Mouse (Mus musculus) lung, postnatal 14 days (tissue): Measurements from ENCODE around the gene Tmem43.
"Not testable (repeated sequence)": the region's sequence is repeated elsewhere in the genome, so short reads cannot be mapped to it uniquely, and the experiment has no call there.

ENCODE experiments used
- DNase-seq: peaks from one replicate; pipeline ENCODE4 v3.0.0; 2021

Gene Tmem43

DNA sequence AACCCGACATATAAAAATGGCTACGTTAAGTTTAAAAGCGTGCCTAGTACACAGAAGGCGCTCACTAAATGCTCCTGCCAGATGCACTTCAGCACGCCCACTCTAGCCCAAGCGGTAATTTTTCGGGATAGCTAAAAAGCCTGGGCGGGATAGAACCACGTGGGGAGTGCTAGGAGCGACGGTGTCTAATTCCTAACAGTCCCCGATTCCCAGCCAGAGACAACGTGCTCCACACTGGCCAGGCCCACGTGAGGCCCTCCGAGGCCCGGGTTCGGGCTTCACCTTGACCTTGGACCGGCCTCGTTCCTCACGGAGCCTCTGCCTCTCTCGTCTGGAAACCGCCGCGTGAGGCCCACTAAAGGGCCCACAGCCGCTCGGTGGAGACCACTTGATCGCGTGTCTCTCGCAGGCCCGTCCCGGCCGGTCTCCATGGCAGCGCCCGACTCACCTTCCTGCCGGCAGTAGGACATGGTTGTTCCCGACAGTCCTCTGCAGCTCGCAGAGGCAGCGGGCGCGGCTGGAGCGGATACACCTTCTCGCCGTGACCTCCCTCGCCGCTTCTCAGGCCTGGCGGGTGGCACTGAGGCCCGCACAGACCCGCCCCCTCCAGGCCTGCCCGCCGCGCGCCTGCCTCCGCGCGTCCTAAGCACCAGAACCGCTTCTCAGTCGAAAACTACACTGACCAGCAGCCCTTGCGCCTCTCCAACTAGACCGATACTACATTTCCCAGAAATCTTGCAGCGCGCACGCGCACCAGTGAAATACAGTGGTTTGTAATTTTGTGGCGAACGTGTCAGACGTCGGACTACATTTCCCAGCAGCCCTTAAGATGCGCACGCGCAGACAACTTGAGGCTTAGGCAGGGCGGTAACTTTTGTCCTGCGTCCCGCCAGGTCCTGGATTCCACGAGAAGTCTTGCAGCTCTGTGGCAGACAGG, at the start of gene Tmem43, which contains the start of gene Chchd4:
Gene Tmem43, plus strand, starts transcription at position 836 of the 937 bp plus-strand sequence.
Gene Chchd4, minus strand, starts transcription at position 679 of the 937 bp plus-strand sequence.
- peak; percentile 98 for DNase-seq

DNA sequence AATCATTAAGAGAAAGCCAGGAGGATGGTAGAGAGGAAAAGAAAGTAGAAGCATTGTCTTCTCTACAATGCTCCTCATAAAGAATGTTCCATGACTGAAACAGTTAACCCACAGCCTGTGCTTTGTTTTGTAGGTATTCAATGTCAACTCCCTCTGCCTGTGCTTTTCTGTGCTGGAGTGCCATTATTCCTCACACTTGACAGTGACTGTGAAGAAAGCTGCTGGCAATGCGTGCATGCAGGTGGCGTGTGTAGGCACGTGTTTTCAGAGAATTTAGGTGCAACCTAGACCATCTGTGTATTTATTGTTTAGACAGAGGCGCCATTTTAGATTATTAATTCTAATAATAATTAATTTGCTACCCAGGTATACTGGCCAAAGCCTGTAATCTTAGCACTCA, 49.4 kb upstream of the Tmem43 start:
- no peak for DNase-seq

DNA sequence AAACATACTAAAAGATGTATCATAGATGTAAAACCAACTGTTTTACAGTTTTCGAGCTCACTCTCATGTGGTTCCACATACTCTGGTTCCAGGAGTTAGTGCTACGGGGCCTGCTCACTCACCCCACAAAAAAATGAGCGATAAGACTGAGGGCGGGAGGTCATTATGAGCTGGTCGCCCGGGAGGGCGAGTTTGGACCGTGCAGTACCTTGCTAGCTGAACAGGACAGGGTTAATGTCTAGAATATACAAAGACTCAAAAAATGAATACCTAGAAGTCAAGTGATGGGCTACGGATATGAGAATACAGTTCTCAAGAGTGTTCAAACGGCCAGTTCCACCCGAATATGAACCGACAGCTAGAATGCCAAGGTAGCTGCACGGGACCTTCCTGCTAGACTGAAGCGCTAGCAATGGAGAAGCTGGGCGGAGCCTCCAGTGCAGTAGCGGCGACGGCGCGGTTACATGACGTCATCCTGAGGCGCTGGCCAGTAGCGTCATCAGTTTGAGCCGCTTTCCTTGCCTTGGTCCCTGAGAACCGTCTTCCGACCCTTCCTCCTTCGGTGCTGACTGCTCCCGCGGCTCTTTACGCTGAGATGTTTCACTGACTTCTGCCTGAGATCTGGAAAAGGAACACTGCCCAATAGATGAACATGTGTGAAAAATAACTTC, 32.9 kb upstream of the Tmem43 start:
- DNase-seq = peak; percentile 96

DNA sequence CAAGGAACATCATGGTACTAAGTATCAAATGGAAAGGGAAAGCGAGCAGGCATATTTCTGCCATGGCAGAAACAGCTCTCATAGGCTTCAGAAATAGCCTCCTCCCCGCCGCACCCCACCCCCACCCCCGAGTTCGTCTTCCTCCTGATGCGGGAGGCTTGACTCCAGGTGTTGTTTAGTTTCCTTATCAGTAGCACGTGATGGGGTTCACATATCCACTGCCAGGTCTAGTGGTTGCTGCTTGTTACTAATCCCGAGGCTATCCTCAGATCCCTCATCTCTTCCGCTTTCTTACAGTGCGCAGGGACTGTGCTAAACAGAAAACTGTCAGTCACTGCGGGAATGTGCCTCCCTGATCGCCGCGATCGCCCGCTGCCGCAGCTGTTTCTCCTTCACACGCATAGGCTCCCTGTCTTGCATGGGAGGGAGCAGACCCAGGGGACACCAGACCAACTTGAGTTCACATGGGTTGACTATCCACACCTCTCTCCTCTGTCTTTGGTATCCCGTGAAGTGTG, 32.3 kb upstream of the Tmem43 start:
- no peak for DNase-seq

DNA sequence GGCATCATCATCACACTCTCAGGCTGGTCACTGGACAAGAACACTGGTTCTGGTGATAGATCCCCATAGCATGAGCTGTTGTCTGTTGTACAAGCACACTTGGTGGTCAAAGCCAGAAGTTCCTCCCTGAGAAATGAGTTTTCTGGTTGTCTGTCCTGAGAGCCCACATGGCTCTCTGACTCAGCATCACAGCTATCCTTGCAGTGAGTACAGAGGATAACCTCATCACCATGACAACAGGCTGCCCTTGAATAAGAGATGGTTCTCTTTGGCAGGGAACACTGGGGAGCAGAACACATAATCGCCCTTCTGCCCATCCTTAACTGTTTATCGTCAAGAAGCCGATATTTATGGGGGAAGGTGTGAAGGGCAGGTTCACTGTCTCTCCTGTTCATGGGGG, 28.2 kb upstream of the Tmem43 start:
- no peak for DNase-seq

DNA sequence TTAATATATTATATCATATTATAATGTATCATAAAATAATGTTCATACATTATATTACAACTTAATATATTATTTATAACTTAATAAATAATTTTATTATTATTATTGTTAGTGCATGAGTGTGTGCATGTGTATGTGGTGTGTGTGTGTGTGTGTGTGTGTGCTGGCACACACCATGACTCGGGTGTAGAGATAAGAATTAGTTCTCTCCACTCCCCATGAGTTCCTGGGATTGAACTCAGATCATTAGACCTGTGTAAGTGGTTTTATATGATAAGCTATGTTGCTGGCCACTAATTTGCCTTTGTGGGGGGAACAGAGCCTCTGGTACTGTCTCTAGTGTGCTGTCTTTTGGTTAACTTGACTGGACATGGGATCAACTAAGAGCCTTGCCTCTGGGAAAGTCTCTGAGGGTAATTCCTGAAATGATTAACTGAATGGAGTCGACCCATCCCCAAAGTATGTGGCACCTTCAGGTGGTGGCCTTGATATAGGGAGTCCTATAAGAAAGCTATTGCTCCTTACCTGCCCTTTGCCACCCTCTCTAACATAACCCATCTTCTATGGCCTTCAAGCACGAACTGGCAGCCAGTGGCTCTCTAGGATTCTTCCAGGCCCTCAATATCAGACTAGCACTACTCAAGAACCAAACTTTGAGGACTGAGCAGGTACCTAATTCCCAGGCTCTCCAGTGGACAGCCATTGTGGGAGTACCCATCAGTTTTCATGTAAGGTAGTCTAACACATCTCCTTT, 23.9 kb upstream of the Tmem43 start:
- no peak for DNase-seq

DNA sequence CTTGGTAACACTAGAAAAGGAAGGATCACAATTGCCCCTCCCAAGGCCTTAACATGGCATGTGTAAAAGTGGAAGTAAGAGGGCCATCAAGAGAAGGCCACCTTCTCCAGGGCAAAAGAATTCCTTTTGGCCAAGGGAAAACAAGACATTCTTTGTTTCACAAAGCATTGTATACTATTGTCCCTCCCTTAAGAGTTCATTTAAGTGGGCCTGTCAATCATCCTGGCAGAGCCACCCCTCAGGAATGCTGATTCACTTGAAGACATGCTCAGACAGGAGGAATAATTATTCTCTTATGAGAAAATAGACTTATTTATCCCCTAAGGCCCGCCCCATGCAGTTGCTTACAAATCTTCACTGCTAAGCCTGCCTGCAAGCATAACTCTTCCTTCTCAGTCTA, 21.4 kb upstream of the Tmem43 start:
- DNase-seq = no peak

DNA sequence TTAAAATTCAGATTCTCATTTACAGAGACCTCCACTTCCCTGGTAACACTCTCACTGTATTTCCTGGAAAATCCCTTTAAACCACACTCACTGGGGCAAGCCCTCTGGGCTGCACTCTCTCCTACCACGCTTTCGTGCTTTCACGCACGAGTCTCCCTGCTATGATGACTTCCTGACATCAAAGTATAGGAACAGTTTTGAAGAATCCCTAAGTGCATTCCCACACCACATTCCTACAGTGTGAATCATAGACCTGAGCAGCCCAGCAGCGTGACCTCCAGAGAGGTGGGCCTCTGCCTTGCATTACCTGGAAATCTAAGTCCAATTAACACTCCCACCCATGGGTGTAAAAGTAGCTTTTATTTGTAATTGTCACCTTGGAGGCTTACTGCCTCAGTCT, 19.0 kb upstream of the Tmem43 start:
- no peak for DNase-seq

DNA sequence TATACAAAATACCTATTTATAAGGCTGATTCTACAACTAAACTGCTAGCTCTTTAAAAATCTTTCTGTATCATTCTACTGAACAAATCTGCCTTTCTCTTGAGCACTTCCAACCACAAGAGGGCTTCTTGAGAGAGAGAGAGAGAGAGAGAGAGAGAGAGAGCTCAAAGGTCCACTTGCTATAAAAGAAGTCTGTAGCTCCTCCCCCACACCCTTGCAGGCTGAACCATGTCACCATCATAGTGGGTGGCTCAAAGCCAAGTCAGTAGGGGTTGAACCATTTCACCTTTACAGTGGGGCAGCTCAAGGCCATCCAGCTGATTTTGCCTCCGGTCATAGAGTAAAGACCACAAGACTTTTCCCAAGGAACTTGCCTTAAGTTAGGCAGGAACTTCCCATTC, 14.0 kb upstream of the Tmem43 start:
- DNase-seq = no peak

DNA sequence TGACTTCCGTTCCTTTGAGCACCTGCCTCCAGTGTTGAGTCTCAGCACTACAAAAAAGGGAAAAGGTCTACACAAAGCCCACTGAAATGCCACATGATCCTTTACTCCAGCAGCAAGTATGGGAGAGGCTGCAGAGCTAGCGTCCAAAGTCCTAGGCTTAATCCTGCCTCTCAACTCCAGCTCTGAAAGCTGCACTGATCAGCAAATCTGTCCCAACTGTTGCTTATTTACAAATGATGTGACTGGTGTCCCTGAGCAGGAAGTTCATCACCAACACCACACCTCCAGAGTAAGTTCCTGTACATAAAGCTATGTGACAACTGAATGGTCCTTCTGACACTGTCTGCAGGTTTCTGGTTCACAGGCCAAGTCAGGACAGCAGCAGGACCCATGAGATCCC, 7.7 kb upstream of the Tmem43 start:
- no peak for DNase-seq

DNA sequence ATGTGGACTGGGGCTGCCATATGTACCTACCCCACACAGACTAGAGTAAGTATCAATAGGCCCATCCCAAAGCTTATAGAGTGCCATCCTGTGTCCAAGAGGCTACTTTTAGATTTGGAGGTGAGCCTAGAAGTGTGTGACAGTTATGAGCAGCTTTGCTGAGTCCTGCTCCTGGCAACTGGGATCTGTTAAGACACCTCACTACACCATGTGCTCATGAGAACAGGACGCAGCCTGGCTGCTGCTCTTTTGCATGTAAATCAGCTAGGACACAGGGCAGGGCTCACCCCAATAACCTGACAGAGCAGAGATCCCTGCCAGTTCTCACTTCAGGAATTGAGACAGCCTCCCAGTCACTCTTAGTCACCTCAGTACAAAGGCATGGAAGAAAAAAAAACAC, 6.4 kb upstream of the Tmem43 start:
- DNase-seq = no peak

DNA sequence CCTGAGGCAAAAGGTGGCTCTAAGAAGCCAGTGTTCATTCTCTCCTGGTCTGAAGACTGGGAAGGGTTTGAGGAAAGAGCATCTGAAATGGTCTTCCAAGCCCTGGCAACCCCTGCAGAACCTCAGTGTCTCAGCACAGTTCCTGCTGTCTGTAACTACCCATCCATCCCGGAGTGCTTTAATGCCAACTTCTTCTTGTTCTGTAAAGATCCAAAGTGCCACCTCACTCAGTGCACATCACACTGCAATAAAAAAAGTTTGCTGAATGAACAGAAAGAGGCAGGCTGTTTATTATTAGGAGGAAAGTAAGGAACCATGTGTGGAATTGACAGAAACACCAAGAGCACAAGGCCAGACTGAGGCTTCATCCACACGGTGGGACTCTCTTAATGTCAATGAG, 2.8 kb upstream of the Tmem43 start:
- no peak for DNase-seq

DNA sequence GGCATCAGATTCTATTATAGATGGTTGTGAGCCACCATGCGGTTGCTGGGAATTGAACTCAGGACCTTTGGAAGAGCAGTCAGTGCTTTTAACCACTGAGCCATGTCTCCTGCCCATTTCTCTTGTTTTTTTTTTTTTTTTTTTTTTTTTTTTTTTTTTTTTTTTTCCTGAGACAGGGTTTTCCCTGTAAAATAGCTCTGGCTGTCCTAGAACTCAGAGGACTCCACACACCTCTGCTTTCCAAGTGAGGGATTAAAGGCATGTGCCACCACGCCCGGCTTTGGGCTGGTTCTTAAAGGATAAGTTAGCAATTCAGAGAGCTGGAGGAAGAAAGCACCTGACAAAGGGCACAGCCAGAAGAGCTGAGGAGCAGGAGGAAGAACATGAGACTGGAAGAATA, 2.1 kb upstream of the Tmem43 start:
- not testable (repeated sequence) for DNase-seq

DNA sequence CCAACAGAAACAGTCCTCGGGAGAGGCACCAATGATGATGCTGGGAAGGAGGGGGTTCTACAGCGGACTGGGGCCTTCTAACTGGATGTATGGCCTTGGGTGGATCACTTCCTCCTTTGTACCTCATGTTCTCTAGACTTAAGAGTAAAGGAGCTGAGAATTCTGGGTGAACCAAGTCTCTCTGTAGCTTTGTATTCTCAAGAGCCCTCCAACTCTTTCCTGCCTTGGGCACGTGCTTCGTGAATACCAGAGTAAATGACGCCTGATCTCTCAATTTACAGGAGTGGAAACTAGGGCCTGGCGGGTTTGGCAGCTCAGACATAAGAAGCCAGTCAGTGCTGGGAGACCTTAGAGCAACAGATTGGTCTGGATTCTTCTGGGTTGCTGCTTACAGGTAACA, 1.2 kb upstream of the Tmem43 start:
- no peak for DNase-seq

DNA sequence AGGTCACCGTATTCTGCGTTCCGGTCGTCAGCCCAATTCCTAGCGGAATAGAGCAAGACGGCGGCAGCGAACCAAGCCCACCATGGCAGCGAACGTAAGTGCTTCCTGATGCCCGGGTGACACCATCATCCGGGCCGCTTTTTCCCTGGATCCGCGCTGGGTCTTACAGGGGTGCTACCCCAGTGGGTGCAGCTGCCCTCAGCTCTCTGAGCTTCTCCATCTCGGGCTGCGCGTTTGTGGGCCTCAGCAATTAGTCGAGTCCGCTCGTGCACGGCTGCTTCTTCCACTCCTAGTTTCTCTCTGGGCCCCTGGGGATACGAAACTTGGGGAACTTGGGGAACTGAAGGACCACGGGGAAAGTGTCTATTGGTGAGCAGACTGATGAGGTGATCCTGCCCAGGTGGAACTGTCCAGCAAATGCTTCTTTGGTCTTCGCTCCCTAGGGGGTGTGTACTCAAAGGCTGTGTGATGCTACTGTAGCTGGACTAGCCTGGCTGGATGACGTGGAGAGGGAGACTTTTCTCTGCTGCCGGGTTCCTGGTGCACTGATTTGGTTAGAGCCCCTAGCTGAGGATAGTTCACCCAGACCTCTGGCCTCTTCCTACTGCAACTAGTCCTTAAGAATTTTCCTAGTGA, 420 bp downstream of the Tmem43 start:
- DNase-seq = peak; percentile 17

DNA sequence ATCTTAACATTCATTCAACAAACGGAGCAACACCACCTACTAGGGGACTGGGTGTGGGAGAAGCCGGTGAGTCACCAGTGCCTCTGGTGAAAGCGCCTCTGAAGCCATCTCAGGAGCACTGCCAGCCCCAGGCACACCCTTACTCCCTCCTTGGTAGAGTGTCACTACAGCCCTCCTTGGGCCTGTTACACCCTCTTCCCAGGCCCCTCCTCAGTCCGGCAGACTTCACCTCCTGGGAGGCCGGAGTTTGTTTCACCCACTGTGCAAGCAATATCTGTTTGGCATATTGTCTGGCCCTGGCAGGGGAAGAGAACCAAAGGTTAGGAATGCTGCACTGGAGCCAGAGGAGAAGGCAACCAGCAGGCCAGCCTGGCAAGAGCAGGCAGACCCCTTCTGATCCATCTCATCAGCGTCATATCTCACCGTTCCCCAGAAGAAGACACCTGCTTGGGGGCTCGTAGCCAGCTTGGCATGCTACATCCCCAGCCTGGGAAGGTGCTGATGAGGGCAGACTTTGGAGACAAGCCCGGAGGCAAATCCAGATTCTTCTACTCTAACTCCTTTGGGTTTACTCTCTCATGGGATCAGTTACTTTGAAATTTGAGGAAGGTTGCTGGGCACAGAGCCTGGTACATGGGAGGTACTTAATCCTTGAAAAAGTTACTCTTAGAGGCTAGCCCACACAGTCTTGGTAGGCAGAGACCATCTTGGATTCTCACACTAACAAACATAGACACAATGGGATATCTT, 1.1 kb downstream of the Tmem43 start:
- DNase-seq = peak; percentile 42

DNA sequence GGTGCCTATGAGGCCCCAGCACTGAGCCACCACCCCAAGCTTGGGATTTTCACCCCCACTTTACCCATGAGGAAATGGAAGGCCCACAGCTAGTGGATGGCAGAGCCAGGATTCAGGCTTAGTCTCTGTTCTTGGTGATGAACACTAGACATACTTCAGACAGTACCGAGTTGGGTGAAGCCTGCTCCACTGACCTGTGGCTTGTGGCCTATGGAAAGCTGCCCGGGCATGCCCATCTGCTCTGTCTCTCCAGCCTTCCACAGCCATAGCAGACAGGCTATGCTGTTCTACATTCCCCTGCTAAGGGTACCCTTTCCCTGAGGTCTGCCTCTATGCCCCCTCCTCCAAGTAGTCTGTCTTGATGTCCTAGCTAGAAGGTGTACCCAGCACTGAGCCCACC, 3.0 kb downstream of the Tmem43 start:
- no peak for DNase-seq

DNA sequence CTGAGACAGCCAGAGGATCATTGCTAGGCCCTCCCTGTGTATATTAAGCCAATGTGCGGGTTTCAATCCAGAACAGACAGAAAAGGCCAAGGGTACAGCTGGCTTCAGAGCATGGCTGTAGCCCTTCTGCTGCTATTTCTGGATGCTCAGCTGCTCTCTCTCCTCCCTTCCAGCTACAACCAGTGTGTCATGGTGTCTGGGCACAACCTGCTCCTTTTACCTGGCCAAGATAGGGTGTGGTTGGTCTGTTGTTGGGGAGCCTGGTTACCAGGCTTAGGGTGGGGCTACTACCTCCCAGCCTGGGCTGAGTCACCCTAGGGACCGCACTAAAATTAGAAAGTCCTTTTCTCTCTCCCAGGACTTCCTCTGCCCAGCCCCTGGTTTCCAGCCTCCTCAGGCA, 9.9 kb downstream of the Tmem43 start:
- DNase-seq = no peak

DNA sequence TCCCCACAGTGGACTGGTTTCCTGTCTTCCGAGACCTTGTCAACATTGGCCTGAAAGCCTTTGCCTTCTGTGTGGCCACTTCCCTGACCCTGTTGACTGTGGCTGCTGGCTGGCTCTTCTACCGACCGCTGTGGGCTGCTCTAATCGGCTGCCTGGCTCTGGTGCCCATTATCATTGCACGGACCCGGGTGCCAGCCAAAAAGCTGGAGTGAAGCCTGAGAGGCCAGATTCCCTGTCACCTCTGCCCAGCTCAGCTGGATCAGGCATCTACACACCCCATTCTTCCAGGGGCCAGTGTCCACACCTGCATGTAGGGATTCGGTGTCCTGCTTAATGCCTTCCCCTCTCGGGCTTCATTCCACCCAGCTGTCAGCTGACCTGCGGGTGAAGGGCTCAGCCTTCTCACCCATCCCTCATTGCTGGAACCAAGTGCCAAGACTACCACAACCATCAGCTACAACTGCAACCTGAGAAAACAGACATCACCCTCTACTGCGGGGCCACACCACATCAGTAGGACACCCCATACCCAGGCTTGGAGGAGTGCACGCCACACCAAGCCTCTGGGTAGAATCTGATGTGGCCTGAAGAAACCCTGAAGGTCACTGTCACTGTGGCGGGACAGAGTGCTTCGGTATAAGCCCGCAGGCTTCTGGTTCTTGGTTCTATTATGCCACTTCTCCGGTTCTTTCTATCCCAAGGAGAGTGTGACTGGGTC, 13.4 kb downstream of the Tmem43 start:
- no peak for DNase-seq

DNA sequence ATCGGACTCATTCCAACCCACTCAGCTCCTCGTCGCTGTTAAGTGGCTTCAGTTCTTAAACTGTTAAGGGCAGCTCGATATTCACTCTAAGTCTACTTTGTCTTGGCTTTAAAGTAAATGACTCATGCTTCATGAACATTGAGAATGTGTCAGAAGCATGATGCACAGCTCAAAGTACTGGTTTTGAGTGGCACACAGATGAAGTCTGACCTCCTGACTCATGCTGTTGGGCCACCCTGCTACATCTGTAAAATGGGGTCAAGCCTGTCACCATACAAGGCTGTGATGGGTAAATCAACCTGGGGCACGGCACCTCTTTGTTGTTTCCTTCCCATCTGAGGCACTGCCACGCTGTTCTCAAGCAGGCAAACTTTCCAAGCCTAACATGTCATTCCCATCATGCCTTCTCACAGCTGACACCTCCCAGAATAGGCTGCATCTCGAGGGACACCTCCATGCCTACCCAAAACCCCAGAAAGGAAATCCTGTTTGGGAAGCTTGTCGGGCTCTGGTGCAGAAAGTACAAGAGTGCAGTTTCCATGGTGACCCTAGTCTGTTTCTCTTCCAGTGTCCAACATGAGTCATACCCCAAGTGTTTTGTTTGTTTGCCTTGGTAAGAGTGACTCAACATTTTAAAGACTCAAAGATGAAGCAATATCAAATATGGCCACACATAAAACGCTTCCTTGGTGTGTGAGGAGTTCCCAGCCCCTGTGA, 15.2 kb downstream of the Tmem43 start:
- DNase-seq = peak; percentile 51

DNA sequence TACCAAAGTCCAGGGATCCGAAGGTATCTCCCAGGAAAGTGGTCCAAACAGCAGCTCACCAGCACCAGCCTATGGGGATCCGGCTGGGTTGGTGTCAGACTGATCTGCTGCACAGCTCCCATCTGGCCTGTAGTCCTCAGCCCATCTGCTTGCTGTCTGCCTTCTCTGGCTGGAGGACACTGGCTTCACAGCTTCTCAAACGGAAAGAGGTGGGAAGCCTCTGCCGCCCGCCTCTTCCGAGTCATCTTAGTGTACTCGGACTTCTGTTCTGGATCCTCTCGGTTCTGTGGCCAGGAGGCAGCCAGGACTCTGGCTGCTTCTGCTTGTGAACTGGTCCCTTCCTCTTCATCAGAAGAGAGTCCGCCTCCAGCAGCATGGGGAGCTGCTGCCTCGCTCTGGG, 16.4 kb downstream of the Tmem43 start:
- no peak for DNase-seq
